Mouse (Mus musculus) neural tube, embryonic 11.5 days (tissue): ENCODE measurements around the gene Zkscan3. TPM values are rescaled to one million over a fixed set of nuclear protein-coding genes. Genes with fewer than 3 reads are reported as not detected.
"Not testable (repeated sequence)": the region's sequence is repeated elsewhere in the genome, so short reads cannot be mapped to it uniquely, and the experiment has no call there.

Experiments used
- ATAC-seq: fragments of 200-750 bp; cut with Nextera tagmentation; 2 replicates; pipeline ENCODE4 v1.8.0; 2017; ENCODE audit warnings: moderate number of reproducible peaks, mild to moderate bottlenecking, moderate TSS enrichment, moderate library complexity; ENCODE audit not compliant: insufficient read depth, low FRiP score, low TSS enrichment
- DNase-seq: peaks from one replicate; pipeline ENCODE4 v3.0.0-alpha.2; 2015; ENCODE audit warnings: low spot score
- H3K27ac ChIP-seq: fragments of 300-500 bp; sonication (generic); 2 replicates; pipeline ENCODE4 v1.5.1; 2014; ENCODE audit warnings: low read depth, mild to moderate bottlenecking, low read length
- H3K27me3 ChIP-seq: fragments of 300-500 bp; sonication (generic); 2 replicates; pipeline ENCODE4 v1.6.1; 2014; ENCODE audit warnings: mild to moderate bottlenecking, low read length, mixed read lengths; ENCODE audit not compliant: control insufficient read depth, insufficient read depth
- H3K36me3 ChIP-seq: fragments of 300-500 bp; sonication (generic); 2 replicates; pipeline ENCODE4 v1.6.1; 2014; ENCODE audit warnings: mild to moderate bottlenecking, low read length, moderate library complexity, mixed read lengths; ENCODE audit not compliant: control insufficient read depth, insufficient read depth
- H3K4me1 ChIP-seq: fragments of 300-500 bp; sonication (generic); 2 replicates; pipeline ENCODE4 v1.6.1; 2014; ENCODE audit warnings: low read length, mixed read lengths; ENCODE audit not compliant: control insufficient read depth, insufficient read depth
- H3K4me2 ChIP-seq: fragments of 300-500 bp; sonication (generic); 2 replicates; pipeline ENCODE4 v1.6.1; 2014; ENCODE audit warnings: low read depth, mild to moderate bottlenecking, moderate library complexity
- H3K4me3 ChIP-seq: fragments of 300-500 bp; sonication (generic); 2 replicates; pipeline ENCODE4 v1.5.1; 2014; ENCODE audit warnings: low read depth, low read length
- H3K9ac ChIP-seq: fragments of 300-500 bp; sonication (generic); 2 replicates; pipeline ENCODE4 v1.6.1; 2014; ENCODE audit warnings: mild to moderate bottlenecking, low read length
- H3K9me3 ChIP-seq: fragments of 300-500 bp; sonication (generic); 2 replicates; pipeline ENCODE4 v1.6.1; 2016; ENCODE audit warnings: low read length; ENCODE audit not compliant: control insufficient read depth
- WGBS: fragments of 180-500 bp; shearing (Covaris S2); extraction: QIAGEN DNeasy Blood & Tissue Kit; methylation state at CpG from one replicate; pipeline ENCODE4 v1.1.7; 2014; 5-methylcytosine and 5-hydroxymethylcytosine counted together
- polyA plus RNA-seq: library from polyadenylated mRNA; unstranded; fragments of >200 nt; fragmentation: Nextera tagmentation; extraction: Ambion mirVana; gene quantifications from 2 replicates; pipeline ENCODE4 v1.2.1, GENCODE M21; 2014

Zkscan3 gene
- polyA plus RNA-seq, 1 experiment from 2014 or later, result 79.8 TPM

DNA sequence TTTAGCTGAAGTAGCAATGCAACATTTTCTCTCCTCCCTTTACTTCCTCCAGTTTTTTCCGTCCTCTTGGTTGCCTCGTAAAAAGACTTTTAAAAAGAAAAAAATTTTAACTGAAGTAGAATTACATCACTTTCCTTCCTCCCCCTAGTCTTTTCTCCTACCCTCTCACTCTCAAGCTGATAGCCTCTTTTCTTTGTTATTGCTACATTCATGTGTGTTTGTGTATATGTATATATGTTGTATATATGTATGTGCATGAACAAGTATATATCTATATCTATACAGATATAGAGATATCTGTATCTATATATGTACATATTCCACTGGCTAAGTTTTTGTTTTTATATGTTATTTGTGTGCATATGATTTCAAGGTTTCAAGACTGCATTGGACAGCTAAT is 293 bp upstream of the Zkscan3 start:
- 0% methylated on average over 2 of the region's 2 CpGs for WGBS

DNA sequence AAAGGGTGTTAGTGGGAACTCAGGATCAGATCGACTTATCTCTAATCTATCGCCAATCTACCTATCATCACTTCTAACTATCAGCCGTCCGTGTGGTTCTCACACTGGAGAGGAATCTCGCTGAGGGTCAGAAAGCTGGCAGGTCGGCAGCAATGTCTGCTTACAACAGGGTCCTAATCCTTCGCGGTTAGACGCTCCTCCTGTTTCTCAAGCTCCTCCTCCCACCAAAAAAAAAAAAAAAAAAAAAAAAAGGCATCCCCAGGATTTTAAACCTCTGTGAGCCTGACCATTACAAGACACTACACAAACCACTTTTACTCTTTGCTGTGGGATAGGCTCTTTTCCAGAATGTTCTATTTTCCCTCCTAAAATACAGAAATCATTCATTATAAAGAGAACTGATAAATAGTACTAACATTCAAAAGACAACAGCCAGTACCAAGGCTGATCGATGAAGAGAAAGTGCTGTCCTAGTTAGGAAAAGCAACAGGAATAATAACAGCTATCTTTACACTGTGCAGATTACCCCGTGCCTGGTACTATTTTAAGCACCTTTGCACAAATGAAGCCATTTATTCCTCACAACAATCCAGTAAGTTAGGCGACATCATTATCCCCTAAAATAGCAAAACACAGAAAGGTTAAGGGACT is 794 bp downstream of the Zkscan3 start:
- Histone ChIP-seq H3K4me2 (peak overlapping the region; percentile 55), H3K4me3 (peak overlapping the region; percentile 76), H3K4me1 (0 out of 2 replicates have a peak, but pooled peaks cover 2% of the 10 kb centered on the region), H3K27me3 (no peaks in the 10 kb centered on the region), H3K36me3 (no peaks in the 10 kb centered on the region), H3K9me3 (no peaks in the 10 kb centered on the region), H3K9ac (peak overlapping the region; percentile 86), H3K27ac (no peak overlapping the region; the same call in 1 of the 2 replicates)
- 16% methylated on average over 12 of the region's 12 CpGs for WGBS
- peak; percentile 28; the same call in 1 of the 2 replicates for ATAC-seq
- no peak for DNase-seq

More for the DNA sequence above, 293 bp upstream of the Zkscan3 start:
- Histone ChIP-seq H3K4me3 (peak overlapping the region; percentile 76), H3K4me2 (peak overlapping the region; percentile 55), H3K27ac (no peak overlapping the region), H3K9ac (peak overlapping the region; percentile 86; the same call in 1 of the 2 replicates), H3K27me3 (no peaks in the 10 kb centered on the region), H3K4me1 (0 out of 2 replicates have a peak, but pooled peaks cover 2% of the 10 kb centered on the region), H3K9me3 (no peaks in the 10 kb centered on the region), H3K36me3 (no peaks in the 10 kb centered on the region)
- ATAC-seq (0 out of 2 replicates have a peak, but pooled peaks have one; percentile 51), DNase-seq (no peak)

DNA sequence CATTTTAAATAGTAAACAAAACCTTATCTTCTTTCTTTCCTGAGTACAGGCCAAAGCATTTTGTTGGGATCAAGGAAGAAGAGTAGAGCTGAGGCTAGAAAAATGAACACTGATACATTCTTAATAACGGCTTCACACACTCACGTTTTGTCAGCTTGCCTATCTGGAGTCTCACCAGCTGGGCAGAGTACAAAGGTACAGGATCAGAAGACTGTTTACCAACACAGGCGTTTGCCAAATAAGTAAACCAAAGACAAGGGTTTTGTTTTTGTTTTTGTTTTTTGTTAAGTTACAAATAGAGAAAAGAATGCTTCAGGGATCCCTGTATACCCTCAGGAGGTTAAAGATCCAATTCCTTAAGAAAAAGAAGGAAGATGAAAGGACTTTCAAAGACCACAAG is 1.4 kb downstream of the Zkscan3 start:
- peak overlapping the region; percentile 55 for H3K4me2 ChIP-seq
- no peak for ATAC-seq
- H3K4me3 ChIP-seq, result peak overlapping the region; percentile 76
- no peaks in the 10 kb centered on the region for H3K9me3 ChIP-seq
- H3K4me1 ChIP-seq, result 0 out of 2 replicates have a peak, but pooled peaks cover 2% of the 10 kb centered on the region
- WGBS, result 84% methylated on average over 3 of the region's 3 CpGs
- H3K27me3 ChIP-seq, result no peaks in the 10 kb centered on the region
- no peaks in the 10 kb centered on the region for H3K36me3 ChIP-seq
- no peak overlapping the region for H3K27ac ChIP-seq
- H3K9ac ChIP-seq, result peak overlapping the region; percentile 86
- no peak for DNase-seq

DNA sequence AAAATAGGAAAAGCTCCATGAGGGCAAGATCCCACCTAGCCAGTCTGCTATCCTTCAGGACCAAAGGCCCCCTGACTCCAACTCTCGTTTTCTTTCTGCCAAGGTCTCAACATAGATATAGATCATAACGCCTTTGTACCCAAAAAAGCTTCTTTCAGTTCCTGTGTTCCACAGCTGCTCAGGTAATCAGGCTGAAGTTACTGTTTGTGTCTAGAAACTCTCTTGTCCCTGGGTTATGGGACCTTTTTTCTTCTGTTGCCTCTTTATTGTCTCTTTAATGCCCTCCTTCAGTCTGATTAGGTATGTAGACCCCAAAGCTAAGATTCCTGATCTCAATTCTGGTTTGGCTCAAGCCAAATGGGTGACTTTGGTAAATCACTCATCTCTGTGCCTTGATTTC is 5.1 kb downstream of the Zkscan3 start:
- no peak for ATAC-seq
- no peak for DNase-seq
- Histone ChIP-seq H3K9me3 (no peaks in the 10 kb centered on the region), H3K9ac (no peak overlapping the region), H3K27ac (no peak overlapping the region), H3K4me1 (0 out of 2 replicates have a peak, but pooled peaks cover 2% of the 10 kb centered on the region), H3K4me2 (no peak overlapping the region), H3K36me3 (peaks cover 14% of the 10 kb centered on the region), H3K27me3 (no peaks in the 10 kb centered on the region), H3K4me3 (no peak overlapping the region)
- 94% methylated on average over 2 of the region's 2 CpGs for WGBS

DNA sequence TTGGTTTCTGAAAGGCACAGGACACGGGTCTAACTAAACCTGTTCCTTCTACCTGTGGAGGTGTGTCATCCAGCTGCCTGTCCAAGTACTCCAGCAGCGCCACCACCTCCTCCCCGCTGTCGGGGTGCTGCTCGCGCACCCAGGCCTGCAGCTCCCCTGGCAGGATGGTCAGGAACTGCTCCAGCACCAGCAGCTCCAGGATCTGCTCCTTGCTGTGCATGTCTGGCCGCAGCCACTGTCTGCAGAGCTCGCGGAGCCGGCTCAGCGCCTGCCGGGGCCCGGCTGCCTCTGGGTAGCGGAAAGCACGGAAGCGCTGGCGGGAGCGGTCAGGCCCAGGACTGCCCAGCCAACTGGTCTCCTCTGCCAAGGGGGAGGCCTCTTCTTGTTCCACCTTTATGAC is 6.5 kb downstream of the Zkscan3 start:
- H3K4me1 ChIP-seq, H3K27ac ChIP-seq, H3K4me2 ChIP-seq, ATAC-seq, H3K4me3 ChIP-seq, H3K9ac ChIP-seq, H3K27me3 ChIP-seq, H3K9me3 ChIP-seq, DNase-seq: not testable (repeated sequence)
- WGBS, result over 99% methylated on average over 14 of the region's 18 CpGs
- H3K36me3 ChIP-seq, result peaks cover 19% of the 10 kb centered on the region

DNA sequence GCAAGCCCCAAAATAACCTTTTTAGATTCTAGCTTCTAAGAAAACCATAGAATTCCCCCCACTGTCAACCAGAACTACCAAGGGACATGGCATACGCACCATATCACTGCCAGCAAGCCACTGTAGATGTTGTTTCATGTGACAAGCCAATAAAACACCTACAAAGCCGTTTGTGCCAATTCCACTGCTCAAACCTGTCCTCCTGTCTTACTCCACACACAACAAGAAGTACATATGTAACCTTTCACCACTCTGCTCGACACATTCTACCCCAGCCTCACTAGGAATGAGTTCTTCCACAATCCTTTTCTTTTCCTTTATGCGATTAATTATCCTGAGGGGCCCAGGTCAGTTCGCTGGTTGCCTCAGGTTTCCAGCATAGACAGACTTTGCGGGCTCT is 6.9 kb downstream of the Zkscan3 start:
- H3K4me1 ChIP-seq, result no peaks in the 10 kb centered on the region
- DNase-seq, result no peak
- no peak overlapping the region for H3K27ac ChIP-seq
- ATAC-seq, result no peak
- no peak overlapping the region for H3K9ac ChIP-seq
- no peaks in the 10 kb centered on the region for H3K27me3 ChIP-seq
- H3K4me2 ChIP-seq, result no peak overlapping the region
- 95% methylated on average over 6 of the region's 6 CpGs for WGBS
- no peak overlapping the region for H3K4me3 ChIP-seq
- H3K36me3 ChIP-seq, result peaks cover 19% of the 10 kb centered on the region
- H3K9me3 ChIP-seq, result no peaks in the 10 kb centered on the region

DNA sequence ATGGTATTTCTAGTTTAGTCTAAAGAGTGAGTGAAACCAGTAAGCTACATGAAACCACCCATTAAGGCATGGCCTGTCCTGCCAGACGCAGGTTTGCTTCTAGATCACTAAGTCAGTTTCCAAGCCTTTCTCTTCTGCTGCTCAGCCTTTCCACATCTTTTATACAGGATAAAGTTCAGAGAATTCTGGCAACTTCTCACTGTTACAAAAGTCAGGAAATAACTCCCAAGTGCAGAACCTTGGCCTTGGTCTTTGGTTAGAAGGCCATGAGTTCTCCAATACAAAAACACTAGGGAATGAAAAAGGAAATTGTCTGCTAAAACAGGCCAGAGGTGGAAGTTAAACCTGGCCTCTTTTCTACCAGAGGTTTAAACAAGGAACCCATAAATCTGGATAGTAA is 7.3 kb downstream of the Zkscan3 start:
- Histone ChIP-seq H3K4me3 (no peak overlapping the region), H3K36me3 (peaks cover 19% of the 10 kb centered on the region), H3K9ac (no peak overlapping the region), H3K4me1 (no peaks in the 10 kb centered on the region), H3K4me2 (no peak overlapping the region), H3K27ac (no peak overlapping the region), H3K9me3 (no peaks in the 10 kb centered on the region), H3K27me3 (no peaks in the 10 kb centered on the region)
- 100% methylated on average over 1 of the region's 1 CpGs for whole genome bisulfite sequencing
- no peak for ATAC-seq
- DNase-seq, result no peak

DNA sequence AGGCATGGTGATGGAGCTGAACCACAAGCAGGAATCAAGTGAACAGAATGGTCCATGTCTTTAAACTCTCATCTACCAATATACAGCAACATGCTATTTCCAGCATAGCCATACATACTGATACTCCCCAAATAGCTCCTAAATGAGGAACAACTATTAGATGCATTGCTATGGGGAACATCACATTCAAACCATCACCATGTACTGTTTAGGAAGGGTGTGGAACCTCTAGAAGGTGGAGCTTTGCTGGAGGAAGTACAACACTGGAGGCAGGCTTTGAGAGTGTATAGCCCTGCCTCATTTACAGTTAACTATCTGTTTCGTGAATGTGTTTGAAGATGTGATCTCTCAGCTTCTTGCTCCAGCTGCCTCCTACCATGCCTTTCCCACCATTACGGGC is 24.8 kb downstream of the Zkscan3 start:
- H3K27me3 ChIP-seq, result no peaks in the 10 kb centered on the region
- H3K4me1 ChIP-seq, result no peaks in the 10 kb centered on the region
- no peak overlapping the region for H3K4me3 ChIP-seq
- H3K9ac ChIP-seq, result no peak overlapping the region
- H3K4me2 ChIP-seq, result no peak overlapping the region
- DNase-seq (no peak), ATAC-seq (no peak)
- H3K27ac ChIP-seq, result no peak overlapping the region
- no peaks in the 10 kb centered on the region for H3K9me3 ChIP-seq
- 85% methylated on average over 2 of the region's 2 CpGs for WGBS
- H3K36me3 ChIP-seq, result no peaks in the 10 kb centered on the region

DNA sequence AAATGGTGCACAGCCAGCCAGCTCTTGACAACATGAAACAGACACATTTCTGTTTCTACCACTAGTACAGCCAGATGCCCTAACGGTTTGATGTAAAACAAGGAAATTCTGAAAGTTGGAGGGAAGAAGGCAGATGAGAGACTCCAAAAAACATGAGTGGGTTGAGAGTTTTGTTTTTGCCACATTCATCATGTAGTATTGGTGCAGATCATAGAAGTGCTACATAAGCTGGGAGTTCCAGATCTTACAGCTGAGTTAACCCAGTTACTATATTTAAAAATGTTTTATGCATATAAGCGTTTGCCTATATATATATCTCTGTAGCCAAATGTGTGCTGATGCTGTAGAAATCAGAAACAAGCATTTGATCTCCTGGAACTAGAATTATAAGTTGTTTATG is 29.9 kb downstream of the Zkscan3 start:
- Histone ChIP-seq H3K9ac (no peak overlapping the region), H3K36me3 (peaks cover 12% of the 10 kb centered on the region), H3K9me3 (no peaks in the 10 kb centered on the region), H3K4me1 (no peaks in the 10 kb centered on the region), H3K27ac (no peak overlapping the region), H3K4me2 (no peak overlapping the region), H3K4me3 (no peak overlapping the region), H3K27me3 (no peaks in the 10 kb centered on the region)
- ATAC-seq, result no peak
- no peak for DNase-seq
- 88% methylated on average over 2 of the region's 2 CpGs for WGBS
